Mouse (Mus musculus): ENCODE data around the gene Tap1. TPM values are rescaled to one million over a fixed set of nuclear protein-coding genes. Genes with fewer than 3 reads are reported as not detected.
"Not testable (repeated sequence)": the region's sequence is repeated elsewhere in the genome, so short reads cannot be mapped to it uniquely, and the experiment has no call there.

Gene Tap1
- total RNA-seq, 2 experiments from 2014 or later, result 0.98 to 3.6 TPM

DNA sequence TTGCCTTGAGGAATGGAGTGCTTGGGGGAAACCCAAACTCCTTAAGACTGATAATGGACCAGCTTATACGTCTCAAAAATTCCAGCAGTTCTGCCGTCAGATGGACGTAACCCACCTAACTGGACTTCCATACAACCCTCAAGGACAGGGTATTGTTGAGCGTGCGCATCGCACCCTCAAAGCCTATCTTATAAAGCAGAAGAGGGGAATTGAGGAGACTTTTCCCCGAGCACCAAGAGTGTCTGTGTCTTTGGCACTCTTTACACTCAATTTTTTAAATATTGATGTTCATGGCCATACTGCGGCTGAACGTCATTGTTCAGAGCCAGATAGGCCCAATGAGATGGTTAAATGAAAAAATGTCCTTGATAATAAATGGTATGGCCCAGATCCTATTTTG, 43.6 kb downstream of the Tap1 start:
- DNase-seq (ENCODE audit: low spot score), result not testable (repeated sequence)

DNA sequence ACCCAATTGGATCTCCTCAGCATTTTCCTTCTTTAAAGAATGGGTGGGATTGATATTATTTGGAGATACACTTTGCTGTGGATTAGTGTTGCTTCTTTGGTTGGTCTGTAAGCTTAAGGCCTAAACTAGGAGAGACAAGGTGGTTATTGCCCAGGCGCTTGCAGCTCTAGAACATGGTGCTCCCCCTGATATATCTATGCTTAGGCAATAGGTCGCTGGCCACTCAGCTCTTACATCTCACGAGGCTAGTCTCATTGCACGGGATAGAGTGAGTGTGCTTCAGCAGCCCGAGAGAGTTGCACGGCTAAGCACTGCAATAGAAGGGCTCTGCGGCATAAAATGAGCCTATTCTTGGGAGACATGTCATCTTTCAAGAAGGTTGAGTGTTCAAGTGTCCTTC, 44.7 kb downstream of the Tap1 start:
- not testable (repeated sequence) for DNase-seq (ENCODE audit: low spot score)

DNA sequence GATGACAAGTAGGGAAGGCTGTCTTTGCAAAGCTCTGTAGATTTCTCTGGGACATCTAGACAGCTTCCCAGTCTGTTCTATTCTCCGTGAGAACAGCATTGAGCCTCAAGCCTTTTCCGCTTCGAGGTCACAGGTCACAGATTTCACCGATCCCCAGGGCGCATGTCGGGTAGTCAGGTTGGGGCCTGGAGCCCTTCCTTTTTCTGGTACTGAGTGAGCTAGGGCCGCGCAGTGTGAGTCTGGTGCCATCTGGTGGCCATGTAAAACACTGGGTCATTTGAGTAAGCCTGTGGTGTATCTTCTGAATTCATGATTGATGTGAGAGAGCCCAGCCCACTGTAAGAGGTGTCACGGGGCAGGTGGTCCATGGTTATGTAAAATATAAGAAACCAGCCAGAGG, 47.6 kb downstream of the Tap1 start:
- DNase-seq (ENCODE audit: low spot score), result peak; percentile 85

DNA sequence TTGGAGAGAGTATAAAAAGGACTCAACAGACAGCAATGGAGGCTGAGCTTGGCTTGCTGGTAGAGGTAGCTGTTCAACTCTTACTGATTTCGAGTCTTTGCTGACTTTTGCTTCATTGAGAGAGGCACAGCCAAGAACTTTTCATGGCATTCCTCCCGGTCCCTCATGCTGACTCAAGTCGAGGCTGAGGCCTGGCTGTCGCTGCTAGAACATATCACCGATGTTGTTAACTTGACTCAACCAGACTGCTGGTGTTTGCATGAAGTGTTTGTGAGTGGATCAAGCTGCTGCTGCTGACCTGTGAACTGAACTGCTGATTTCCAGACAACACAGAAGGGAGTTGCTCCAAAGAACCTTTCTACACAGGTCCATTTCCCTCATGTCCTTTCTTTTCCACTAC, 49.3 kb downstream of the Tap1 start:
- no peak for DNase-seq (ENCODE audit: low spot score)

DNA sequence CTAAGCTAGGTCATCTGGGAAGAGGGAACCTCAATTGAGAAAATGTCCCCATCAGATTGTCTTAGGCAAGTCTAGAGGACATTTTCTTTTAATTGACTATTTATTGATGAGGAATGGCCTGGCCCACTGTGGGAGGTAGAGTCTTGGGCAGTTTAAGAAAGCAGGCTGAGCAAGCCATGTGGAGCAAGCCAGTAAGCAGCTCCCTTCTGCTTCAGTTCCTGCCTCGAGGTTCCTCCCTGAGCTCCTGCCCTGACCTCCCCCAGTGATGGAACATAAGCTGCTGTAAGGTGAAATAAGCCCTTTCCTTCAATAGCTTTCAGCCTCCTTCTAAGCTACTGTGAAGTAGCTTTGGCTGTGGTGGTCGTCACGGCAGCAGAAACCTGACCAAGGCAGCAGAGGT, 50.4 kb downstream of the Tap1 start:
- DNase-seq (ENCODE audit: low spot score), result no peak

DNA sequence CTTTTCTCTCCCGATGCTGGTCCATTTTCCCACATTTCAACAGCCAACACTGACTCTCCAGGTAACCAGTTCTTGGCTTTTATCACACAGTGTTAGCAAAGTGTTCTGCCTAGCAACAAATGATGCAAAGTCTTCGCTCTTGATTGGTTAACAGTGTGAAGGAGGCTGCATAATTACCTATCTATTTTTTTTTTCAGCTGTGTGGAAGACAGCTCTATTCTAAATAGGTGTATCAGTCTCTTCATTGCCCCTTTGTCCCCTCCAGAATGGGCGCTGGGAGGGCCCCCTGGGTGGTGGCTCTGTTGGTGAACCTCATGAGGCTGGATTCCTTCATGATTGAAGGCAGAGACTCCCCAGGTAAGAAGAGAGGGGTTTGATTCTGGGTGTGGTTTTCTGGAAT, 51.4 kb downstream of the Tap1 start, which contains the start of gene H2-Ob:
H2-Ob (plus strand) TSS at position 198 of the 400 bp plus-strand sequence.
- peak; percentile 30 for DNase-seq (ENCODE audit: low spot score)

DNA sequence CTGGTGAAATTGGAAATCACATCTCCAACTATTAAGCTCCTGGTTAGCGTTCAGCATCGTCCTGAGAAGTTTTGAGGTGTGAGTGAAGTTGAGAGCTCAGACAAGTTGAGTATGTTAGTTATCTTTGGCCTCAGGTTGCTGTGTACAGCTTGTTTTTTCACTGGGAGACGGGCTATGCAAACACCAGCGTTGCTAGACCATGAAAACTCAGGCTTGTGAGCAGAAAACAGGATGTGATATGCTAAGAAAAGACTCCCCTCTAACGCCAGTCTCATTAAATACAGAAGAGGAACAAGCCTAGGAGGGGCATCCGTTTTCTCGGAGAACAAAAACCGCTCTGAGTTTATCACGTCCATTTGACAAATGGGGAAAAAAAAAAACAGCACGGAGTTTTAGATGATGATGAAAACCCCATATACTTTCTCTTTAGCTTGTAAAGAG, 52.3 kb downstream of the Tap1 start:
- DNase-seq (ENCODE audit: low spot score), result no peak

DNA sequence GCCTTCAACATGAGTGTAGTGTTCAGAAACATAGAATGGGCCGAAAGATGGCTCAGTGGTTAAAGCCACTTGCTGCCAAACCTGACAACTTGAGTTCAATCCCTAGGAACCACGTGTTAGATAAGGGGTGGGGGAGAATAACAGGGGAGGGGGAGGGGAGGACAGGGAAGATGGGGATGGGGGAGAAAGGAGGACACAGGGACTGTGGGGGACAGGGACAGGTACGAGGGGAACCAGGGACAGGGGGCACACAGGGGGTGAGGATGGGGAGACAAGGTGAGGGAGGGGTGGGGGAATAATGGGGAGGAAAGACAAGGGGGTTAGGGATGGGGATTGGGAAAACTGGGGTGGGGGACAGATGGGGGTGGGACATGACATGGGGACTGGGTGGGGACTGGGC, 53.0 kb downstream of the Tap1 start:
- DNase-seq (ENCODE audit: low spot score), result no peak

DNA sequence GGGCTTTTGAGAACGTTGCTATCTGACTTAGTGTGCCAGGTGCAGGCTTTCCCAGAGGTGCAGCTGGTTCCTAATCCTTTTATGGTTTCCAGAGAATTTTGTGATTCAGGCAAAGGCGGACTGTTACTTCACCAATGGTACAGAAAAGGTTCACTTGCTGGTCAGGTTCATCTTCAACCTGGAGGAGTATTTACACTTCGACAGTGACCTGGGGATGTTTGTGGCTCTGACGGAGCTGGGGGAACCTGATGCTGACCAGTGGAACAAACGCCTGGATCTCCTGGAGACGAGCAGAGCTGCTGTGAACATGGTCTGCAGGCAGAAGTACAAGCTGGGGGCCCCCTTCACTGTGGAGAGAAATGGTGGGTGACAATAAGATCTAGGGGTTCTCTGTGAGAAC, 53.6 kb downstream of the Tap1 start:
- DNase-seq (ENCODE audit: low spot score), result no peak

DNA sequence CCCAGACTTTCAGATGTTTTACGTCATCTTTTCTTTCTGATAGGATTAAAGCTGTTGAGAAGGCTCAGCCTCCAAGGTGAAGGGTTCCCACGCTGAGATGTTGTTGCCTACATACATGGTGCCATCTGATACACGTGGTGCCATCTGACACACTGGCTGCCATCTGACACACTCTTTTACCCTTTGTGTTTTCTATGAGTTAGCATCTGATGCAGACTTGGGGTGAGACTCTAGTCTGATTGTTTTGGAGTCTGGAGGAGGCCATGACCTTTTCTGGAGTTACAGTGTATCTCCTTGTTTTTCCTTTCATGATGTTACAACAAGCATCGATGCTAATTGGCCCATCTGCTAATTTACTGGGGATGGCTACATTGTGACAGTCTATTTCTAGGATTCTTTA, 57.3 kb downstream of the Tap1 start:
- no peak for DNase-seq (ENCODE audit: low spot score)

Other genes starting within 250 kb of the Tap1 start
- 10 to 100 TPM; 64.8 to 68.8 TPM for gene Pfdn6, start 247.2 kb upstream of the Tap1 start, total RNA-seq (2021)
- gene Wdr46, start 246.9 kb upstream of the Tap1 start, total RNA-seq (2021), result 1 to 10 TPM; 8.7 to 8.8 TPM
- 1 to 10 TPM; 1.5 to 1.7 TPM for gene B3galt4, start 236.1 kb upstream of the Tap1 start, total RNA-seq (2021)
- gene Vps52, start 231.7 kb upstream of the Tap1 start, total RNA-seq (2021), result 10 to 100 TPM; 29.6 to 33.5 TPM
- 100 to 1,000 TPM; 367 to 381 TPM for gene Rps18, start 231.6 kb upstream of the Tap1 start, total RNA-seq (2021)
- 10 to 100 TPM; 47.2 to 57.7 TPM for gene H2-K1, start 187.2 kb upstream of the Tap1 start, total RNA-seq (2021)
- 10 to 100 TPM; 12.5 to 13.5 TPM for gene Ring1, start 162.9 kb upstream of the Tap1 start, total RNA-seq (2021)
- gene H2-Ke6, start 159.5 kb upstream of the Tap1 start, total RNA-seq (2021), result 10 to 100 TPM; 80.3 to 82.1 TPM
- 10 to 100 TPM; 41.0 to 50.2 TPM for gene Slc39a7, start 155.9 kb upstream of the Tap1 start, total RNA-seq (2021)
- 10 to 100 TPM; 34.9 to 37.0 TPM for gene Rxrb, start 155.7 kb upstream of the Tap1 start, total RNA-seq (2021)
- gene Col11a2, start 148.1 kb upstream of the Tap1 start, total RNA-seq (2021), result 1 to 10 TPM; 2.9 TPM
- gene H2-Oa, start 95.2 kb upstream of the Tap1 start, total RNA-seq (2021), result not detected
- gene H2-DMa, start 68.0 kb upstream of the Tap1 start, total RNA-seq (2021), result 1 to 10 TPM; 2.6 to 3.2 TPM
- 10 to 100 TPM; 71.6 to 77.3 TPM for gene Brd2, start 64.9 kb upstream of the Tap1 start, total RNA-seq (2021)
- under 1 TPM; 0.17 to 0.53 TPM for gene H2-DMb2, start 44.2 kb upstream of the Tap1 start, total RNA-seq (2021)
- under 1 TPM; 0.16 to 0.78 TPM for gene H2-DMb1, start 34.5 kb upstream of the Tap1 start, total RNA-seq (2021)
- 1 to 10 TPM in 1 of 2 experiments, under 1 TPM in 1; 0.73 to 3.8 TPM for gene Psmb9, start 211 bp downstream of the Tap1 start, total RNA-seq (2021)
- gene Psmb8, start 10.2 kb downstream of the Tap1 start, total RNA-seq (2021), result 1 to 10 TPM; 3.2 to 6.7 TPM
- gene Tap2, start 16.0 kb downstream of the Tap1 start, total RNA-seq (2021), result 1 to 10 TPM; 4.1 to 6.6 TPM
- under 1 TPM; 0.14 to 0.33 TPM for gene H2-Ob, start 51.4 kb downstream of the Tap1 start, total RNA-seq (2021)
- gene H2-Ab1, start 70.1 kb downstream of the Tap1 start, total RNA-seq (2021), result 1 to 10 TPM; 3.0 to 4.8 TPM
- gene H2-Aa, start 100.3 kb downstream of the Tap1 start, total RNA-seq (2021), result 1 to 10 TPM; 3.7 to 5.9 TPM
- 1 to 10 TPM; 3.9 to 5.6 TPM for gene H2-Eb1, start 118.3 kb downstream of the Tap1 start, total RNA-seq (2021)
- gene H2-Eb2, start 138.1 kb downstream of the Tap1 start, total RNA-seq (2021), result not detected
- gene Btnl2, start 167.3 kb downstream of the Tap1 start, total RNA-seq (2021), result under 1 TPM; 0.14 to 0.33 TPM
- gene Btnl1, start 189.6 kb downstream of the Tap1 start, total RNA-seq (2021), result not detected
- not detected for gene BC051142, start 211.3 kb downstream of the Tap1 start, total RNA-seq (2021)

Measured in gastrocnemius, adult 18-20 months (tissue).